Mouse (Mus musculus): ENCODE data around the gene Cep97. TPM values are rescaled to one million over a fixed set of nuclear protein-coding genes. Genes with fewer than 3 reads are reported as not detected.
"Not testable (repeated sequence)": the region's sequence is repeated elsewhere in the genome, so short reads cannot be mapped to it uniquely, and the experiment has no call there.

Gene Cep97
- total RNA-seq (2021), result 10 to 100 TPM; 13.4 TPM
- long read RNA-seq, experiment 1, full-length matches to known transcripts, result 5 of 7 reads
- long read RNA-seq, experiment 1, partial matches to known transcripts, result 1 of 7 reads
- long read RNA-seq, experiment 1, other reads (novel, unspliced or antisense), result 1 of 7 reads
- long read RNA-seq, experiment 2, full-length matches to known transcripts, result 3 of 4 reads
- long read RNA-seq, experiment 2, partial matches to known transcripts, result 1 of 4 reads
- long read RNA-seq, experiment 2, other reads (novel, unspliced or antisense), result 0 of 4 reads

DNA sequence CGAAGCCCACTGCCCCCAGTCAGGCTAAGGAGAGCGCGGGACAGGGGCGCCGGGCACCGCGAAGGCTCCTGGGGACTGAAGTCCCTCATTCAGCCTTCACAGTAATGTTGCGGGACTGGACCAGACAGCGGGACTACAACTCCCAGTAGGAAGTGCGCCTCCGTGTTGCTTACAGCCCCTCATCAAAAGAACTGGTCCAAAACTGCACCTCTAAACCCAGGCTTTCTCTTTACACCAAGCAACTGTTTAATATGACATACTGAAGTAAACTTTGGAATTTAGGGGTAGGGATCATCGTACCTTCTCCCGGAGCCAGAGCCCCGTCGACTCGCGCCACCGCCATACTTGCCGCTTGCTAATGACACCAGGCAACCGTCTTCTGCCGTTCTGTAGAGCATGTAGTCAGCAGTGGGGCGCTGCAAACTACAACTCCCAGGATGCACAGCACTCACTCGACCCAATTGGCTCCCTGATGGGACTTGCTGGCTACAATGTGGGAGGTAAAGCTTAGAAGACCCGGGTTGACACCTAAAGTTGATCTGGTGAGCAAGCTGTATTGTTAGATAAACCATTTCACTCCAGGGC lies at the start of gene Cep97:
Gene Cep97, minus strand, starts transcription at position 403 of the 585 bp plus-strand sequence.
- peak; percentile 88 to 93 for DNase-seq (ENCODE audit: low spot score in 2 of 2)

GRCm38 (mm10) chr16:55974903-55975285 lies 40.2 kb upstream of the Cep97 start:
- peak in 1 of 2 experiments; percentile 17 for DNase-seq (ENCODE audit: low spot score in 2 of 2)

DNA sequence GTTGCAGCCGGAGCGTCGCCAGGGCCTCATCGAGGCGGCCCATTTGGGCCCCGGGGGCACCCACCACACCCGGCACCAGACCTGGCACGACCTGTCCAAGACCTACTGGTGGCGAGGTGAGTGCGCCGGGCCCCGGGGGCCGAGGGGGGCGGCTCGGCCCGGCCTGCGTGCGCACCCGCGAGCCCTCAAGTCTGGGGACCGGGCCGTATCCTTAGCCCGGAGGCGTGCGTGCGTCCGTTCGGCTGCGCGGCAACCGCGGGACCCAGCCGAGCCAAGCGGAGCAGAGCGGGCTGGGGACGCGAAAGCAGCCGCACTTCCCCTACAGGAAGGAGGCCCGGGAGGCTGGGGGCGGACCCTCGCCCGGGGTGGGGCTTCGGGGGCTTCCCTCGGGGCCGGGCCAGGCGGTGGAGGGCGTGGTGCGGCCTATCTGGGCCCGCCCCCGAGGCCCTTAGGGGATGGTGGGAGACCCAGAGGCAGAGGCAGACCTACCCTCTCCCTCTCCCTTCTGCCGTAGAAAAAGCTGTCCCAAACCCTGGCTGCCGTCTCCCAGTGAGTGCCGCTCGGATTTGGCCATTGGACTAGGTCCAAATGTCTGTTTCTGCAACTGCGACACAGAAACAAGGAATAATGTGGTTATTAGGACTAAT lies 39.7 kb upstream of the Cep97 start:
- DNase-seq (ENCODE audit: low spot score in 2 of 2), result peak; percentile 74 to 83

GRCm38 (mm10) chr16:55973431-55974255 lies 39.0 kb upstream of the Cep97 start, which contains the start of gene Zbtb11:
Gene Zbtb11 (plus strand): TSS chr16:55973883.
- DNase-seq (ENCODE audit: low spot score in 2 of 2), result peak; percentile 100

DNA sequence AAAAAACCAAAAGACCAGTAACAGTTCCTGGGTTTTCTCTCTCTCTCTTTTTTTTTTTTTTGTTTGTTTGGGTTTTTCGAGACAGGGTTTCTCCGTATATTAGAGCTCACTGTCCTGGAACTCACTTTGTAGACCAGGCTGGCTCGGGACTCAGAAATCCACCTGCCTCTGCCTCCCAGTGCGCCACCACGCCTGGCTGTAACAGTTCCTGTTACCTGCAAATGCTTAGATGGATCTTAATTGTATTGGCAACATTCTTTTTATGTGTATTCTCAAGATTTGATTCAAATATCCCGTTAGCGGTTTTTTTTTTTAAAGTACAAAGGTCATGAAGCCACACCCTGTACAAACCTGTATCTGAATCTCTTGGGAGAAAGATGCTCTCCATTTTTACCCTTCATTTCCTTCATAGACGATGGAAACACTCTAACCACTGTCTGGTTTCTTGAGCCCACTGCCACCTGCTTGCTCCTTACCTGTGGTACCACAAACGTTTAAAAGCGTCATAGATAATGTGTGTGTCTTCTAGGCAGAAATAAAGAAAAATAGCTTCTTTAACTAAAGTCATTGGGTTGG lies 38.1 kb upstream of the Cep97 start:
- no peak for DNase-seq (ENCODE audit: low spot score in 2 of 2)

GRCm38 (mm10) chr16:55971735-55972615 lies 37.3 kb upstream of the Cep97 start:
- no peak for DNase-seq (ENCODE audit: low spot score in 2 of 2)

DNA sequence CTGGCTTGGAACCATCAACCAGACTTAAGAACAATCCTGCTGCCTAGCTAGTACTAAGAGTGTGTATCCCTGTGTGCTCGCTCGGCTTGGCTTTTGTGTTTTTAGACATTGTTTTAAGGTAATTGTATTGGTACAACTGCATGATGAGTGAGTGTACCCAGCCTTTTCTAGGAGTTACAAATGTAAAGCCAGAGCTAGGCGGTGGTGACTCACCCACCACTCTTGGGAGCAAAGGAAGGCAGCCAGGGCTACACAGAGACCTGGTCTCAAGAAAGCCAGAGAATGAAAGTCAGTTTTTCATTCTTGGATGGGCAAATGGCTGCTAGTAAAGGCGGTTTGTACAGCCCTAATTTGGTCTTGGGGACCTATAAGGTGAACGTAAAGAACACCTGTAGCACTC lies 35.8 kb upstream of the Cep97 start:
- no peak for DNase-seq (ENCODE audit: low spot score in 2 of 2)

- peak in 1 of 2 experiments; percentile 18 for DNase-seq (ENCODE audit: low spot score in 2 of 2)
Observed at GRCm38 (mm10) chr16:55969147-55969546, 34.5 kb upstream of the Cep97 start.

GRCm38 (mm10) chr16:55967221-55967620 lies 32.6 kb upstream of the Cep97 start:
- no peak for DNase-seq (ENCODE audit: low spot score in 2 of 2)

GRCm38 (mm10) chr16:55966212-55966871 lies 31.7 kb upstream of the Cep97 start, which contains the start of gene Rpl24:
Gene Rpl24 (plus strand): TSS chr16:55966275.
- DNase-seq (ENCODE audit: low spot score in 2 of 2), result peak; percentile 97 to 99

GRCm38 (mm10) chr16:55964126-55964949 lies 29.7 kb upstream of the Cep97 start:
- DNase-seq (ENCODE audit: low spot score in 2 of 2), result peak; percentile 11 to 35

GRCm38 (mm10) chr16:55963068-55963467 lies 28.4 kb upstream of the Cep97 start:
- not testable (repeated sequence) for DNase-seq (ENCODE audit: low spot score in 2 of 2)

DNA sequence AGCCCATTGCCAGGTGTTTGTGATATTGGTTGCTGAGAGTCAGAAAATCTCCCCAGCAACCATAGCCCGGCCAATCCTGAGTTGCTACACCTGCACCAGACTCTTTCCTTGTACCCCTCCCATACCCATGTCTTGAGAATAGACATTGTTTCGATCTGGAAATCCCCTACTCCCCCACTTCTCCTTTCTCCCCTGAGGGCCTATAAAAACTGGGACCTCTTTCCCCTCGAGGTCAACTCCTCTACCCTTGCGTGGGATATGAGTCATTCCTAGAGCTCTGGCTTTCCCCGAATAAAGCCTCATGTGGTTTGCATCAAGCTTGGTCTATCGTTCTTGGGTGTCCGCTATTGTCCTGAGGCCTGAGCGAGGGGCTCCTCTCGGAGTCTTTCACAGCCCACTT lies 19.5 kb upstream of the Cep97 start:
- DNase-seq (ENCODE audit: low spot score in 2 of 2), result not testable (repeated sequence)

DNA sequence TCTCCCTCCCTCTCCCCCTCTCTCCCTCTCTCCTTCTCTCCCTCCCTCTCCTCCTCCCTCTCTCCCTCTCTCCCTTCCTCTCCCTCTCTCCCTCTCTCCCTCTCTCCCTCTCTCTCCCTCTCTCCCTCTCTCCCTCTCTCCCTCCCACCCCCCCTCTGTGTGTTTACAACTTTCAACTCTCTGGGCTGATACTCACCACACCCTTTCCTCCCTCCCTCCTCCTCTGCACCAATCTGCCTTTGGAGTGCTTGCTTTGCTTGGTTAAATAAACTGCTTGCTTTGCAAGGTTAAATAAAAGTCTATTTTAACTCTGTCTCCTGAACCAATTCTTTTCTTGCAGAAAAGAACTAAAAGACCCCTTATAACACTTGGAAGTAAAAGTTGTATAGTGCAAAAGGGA lies 18.1 kb upstream of the Cep97 start:
- DNase-seq (ENCODE audit: low spot score in 2 of 2), result no peak

DNA sequence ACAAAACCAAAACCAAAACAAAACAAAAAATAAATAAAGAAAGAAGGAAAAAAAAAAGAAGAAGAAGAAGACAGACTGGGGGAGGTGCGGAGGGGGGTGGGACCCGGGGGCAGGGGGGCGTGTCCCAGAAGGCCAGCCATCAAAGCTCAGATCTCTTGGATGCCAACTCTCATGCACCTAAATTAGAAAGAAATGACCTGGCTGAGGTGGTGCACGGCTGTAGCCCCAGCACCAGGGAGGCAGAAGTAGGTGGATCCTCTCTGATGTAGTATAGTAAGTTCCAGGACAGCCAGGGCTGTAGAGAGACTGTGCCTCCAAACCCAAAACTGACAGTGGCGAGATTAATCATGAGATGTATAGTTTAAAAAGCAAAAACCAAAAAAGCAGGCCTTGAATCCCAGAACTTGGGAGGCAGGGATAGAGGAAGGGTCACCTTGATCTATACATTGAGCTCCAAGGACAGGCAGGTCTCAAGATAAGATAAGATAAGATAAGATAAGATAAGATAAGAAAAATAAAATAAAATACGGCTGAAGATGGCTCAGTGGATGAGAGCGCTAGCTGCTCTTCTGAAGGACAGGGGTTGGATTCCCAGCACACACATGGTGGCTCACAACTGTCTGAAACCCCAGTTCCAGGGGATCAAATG lies 17.1 kb upstream of the Cep97 start:
- DNase-seq (ENCODE audit: low spot score in 2 of 2), result no peak

DNA sequence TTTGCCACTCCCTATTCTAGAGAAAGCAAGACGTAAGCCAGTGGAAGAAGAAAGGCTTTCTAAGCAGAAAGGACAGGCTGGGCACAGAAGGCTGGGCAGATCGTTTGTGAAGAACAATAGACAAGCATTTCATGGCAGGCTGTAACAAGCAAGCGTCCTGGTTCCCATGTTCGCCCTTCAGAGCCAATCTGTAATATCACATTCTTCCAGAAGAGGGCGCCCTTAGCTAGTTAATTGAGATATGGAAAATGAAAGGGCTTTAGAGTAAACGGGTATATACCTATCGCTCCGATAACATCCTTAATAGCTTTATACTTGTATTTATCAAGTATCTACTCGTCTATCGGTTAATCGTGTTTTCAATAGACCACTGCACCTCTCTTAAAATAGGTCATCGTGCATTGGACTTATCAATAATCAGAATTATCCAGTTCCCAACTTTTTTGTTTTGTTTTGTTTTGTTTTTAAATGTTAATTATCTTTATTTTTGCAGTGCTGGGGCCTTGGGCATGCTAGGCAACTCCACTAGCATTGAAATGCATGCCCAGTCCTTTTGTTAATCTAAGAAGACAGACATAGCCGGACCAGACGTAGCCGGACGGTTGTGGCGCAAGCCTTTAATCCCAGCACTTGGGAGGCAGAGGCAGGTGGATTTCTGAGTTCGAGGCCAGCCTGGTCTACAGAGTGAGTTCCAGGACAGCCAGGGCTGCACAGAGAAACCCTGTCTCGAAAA lies 16.5 kb upstream of the Cep97 start:
- peak; percentile 72 to 91 for DNase-seq (ENCODE audit: low spot score in 2 of 2)

DNA sequence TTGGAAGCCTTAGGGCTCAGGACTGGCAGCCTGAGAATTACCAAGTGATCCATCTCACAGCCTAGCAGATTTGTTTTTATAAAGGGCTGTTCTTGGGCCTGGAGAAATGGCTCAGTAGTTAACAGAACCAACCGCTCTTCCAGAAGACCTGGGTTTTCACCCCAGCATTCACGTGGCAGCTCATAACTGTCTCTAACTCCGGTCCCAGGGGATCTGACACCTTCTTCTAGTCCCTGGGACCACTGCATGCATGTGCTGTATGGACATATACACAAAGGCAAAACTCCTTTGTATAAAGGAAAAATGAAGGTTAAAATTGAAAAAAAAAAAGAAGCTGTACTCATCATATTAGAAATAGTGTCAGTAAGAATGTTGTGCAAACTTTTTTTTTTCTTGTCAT lies 15.8 kb upstream of the Cep97 start:
- DNase-seq (ENCODE audit: low spot score in 2 of 2), result no peak
